Mouse (Mus musculus) CH12.LX (cell line): ENCODE measurements around the gene Urgcp. TPM values are rescaled to one million over a fixed set of nuclear protein-coding genes. Genes with fewer than 3 reads are reported as not detected.

ENCODE experiments used
- DNase-seq: peaks from one replicate; pipeline ENCODE4 v3.0.0-alpha.2; 2013; ENCODE audit errors: extremely low read depth
- H3K27ac ChIP-seq: 2 replicates; pipeline ENCODE4 v1.5.1; 2012; ENCODE audit warnings: low read depth, mild to moderate bottlenecking, control low read depth, moderate library complexity; ENCODE audit not compliant: insufficient read depth
- H3K27me3 ChIP-seq: replicated peaks from 2 replicates; pipeline ENCODE3; 2012; ENCODE audit warnings: inconsistent platforms
- H3K36me3 ChIP-seq, 2 experiments: replicated peaks in 1 of 2; 2 replicates each; pipeline versions ENCODE3 to v1.6.1; 2012; ENCODE audit warnings: inconsistent platforms in 1 of 2, low read length in 1 of 2, mild to moderate bottlenecking in 1 of 2, mixed read lengths in 1 of 2, moderate library complexity in 1 of 2; ENCODE audit not compliant: control insufficient read depth in 1 of 2, insufficient read depth in 1 of 2
- H3K4me1 ChIP-seq, 2 experiments: 2 replicates each; pipeline ENCODE4 v1.6.1; 2012; ENCODE audit warnings: inconsistent platforms in 1 of 2, moderate library complexity in 1 of 2; ENCODE audit not compliant: insufficient read depth in 2 of 2, control insufficient read depth in 1 of 2
- H3K4me2 ChIP-seq: 2 replicates; pipeline ENCODE4 v1.6.1; 2012; ENCODE audit warnings: low read depth, mild to moderate bottlenecking, control low read depth; ENCODE audit not compliant: poor library complexity, insufficient read depth, severe bottlenecking
- H3K4me3 ChIP-seq, 3 experiments: fragments of 150-350 bp in 1 of 3; sonication (generic) in 1 of 3; replicated peaks in 1 of 3; 2 replicates each; pipeline versions ENCODE3 to v1.5.1; 2011 to 2012; ENCODE audit warnings: low read depth in 2 of 3, low read length in 2 of 3, mild to moderate bottlenecking in 2 of 3, moderate library complexity in 2 of 3, control low read depth in 1 of 3, improper control_type of control experiment in 1 of 3, inconsistent platforms in 1 of 3, mixed read lengths in 1 of 3; ENCODE audit not compliant: poor library complexity in 1 of 3
- H3K79me2 ChIP-seq: replicated peaks from 2 replicates; pipeline ENCODE4 v1.6.1; 2012; ENCODE audit warnings: mild to moderate bottlenecking, moderate library complexity; ENCODE audit not compliant: control insufficient read depth, poor library complexity, insufficient read depth, severe bottlenecking; ENCODE audit errors: extremely low read depth
- H3K9ac ChIP-seq: 2 replicates; pipeline ENCODE4 v1.6.1; 2012; ENCODE audit warnings: low read depth, mild to moderate bottlenecking, control low read depth, moderate library complexity; ENCODE audit not compliant: insufficient read depth
- H3K9me3 ChIP-seq: replicated peaks from 2 replicates; pipeline ENCODE3; 2012; ENCODE audit warnings: low read length, inconsistent platforms, mixed read lengths
- BHLHE40 ChIP-seq: IDR thresholded peaks from 2 replicates; pipeline ENCODE4 v1.6.1; 2011; ENCODE audit warnings: mild to moderate bottlenecking, low read depth, low read length, improper control_type of control experiment
- CTCF ChIP-seq, 2 experiments: IDR thresholded peaks in 1 of 2; conservative IDR thresholded peaks in 1 of 2; 2 replicates each; pipeline ENCODE4 v1.5.1; 2011 to 2012; ENCODE audit warnings: low read depth in 2 of 2, low read length in 2 of 2, improper control_type of control experiment in 1 of 2, inconsistent platforms in 1 of 2, mild to moderate bottlenecking in 1 of 2, moderate library complexity in 1 of 2
- E2F4 ChIP-seq: IDR thresholded peaks from 2 replicates; pipeline ENCODE4 v1.6.1; 2011; ENCODE audit warnings: low read depth, low read length, improper control_type of control experiment; ENCODE audit not compliant: insufficient replicate concordance
- ELF1 ChIP-seq: IDR thresholded peaks from 2 replicates; pipeline ENCODE4 v1.6.1; 2014; ENCODE audit warnings: low read depth, mild to moderate bottlenecking, inconsistent platforms, low read length, improper control_type of control experiment
- EP300 ChIP-seq: IDR thresholded peaks from 2 replicates; pipeline ENCODE4 v1.6.1; 2011; ENCODE audit warnings: low read length, improper control_type of control experiment
- ETS1 ChIP-seq: conservative IDR thresholded peaks from 2 replicates; pipeline ENCODE4 v1.6.1; 2012; ENCODE audit warnings: low read depth, mild to moderate bottlenecking, inconsistent platforms, low read length, improper control_type of control experiment, moderate library complexity
- GABPA ChIP-seq: IDR thresholded peaks from 2 replicates; pipeline ENCODE4 v1.6.1; 2012; ENCODE audit warnings: low read depth, low read length, improper control_type of control experiment, inconsistent platforms; ENCODE audit not compliant: insufficient replicate concordance
- IRF4 ChIP-seq: IDR thresholded peaks from 2 replicates; pipeline ENCODE4 v1.6.1; 2014; ENCODE audit warnings: low read depth, mild to moderate bottlenecking, inconsistent platforms, low read length, improper control_type of control experiment
- JUN ChIP-seq: IDR thresholded peaks from 2 replicates; pipeline ENCODE4 v1.6.1; 2011; ENCODE audit warnings: low read depth, mild to moderate bottlenecking, low read length, improper control_type of control experiment, moderate library complexity; ENCODE audit not compliant: insufficient read depth
- JUND ChIP-seq: conservative IDR thresholded peaks from 2 replicates; pipeline ENCODE4 v1.6.1; 2011; ENCODE audit warnings: low read depth, low read length, improper control_type of control experiment
- KAT2A ChIP-seq: IDR thresholded peaks from 2 replicates; pipeline ENCODE4 v1.6.1; 2012; ENCODE audit warnings: low read length, improper control_type of control experiment, inconsistent platforms; ENCODE audit not compliant: insufficient replicate concordance
- MAFK ChIP-seq: IDR thresholded peaks from 2 replicates; pipeline ENCODE4 v1.6.1; 2011; ENCODE audit warnings: low read length, improper control_type of control experiment; ENCODE audit not compliant: insufficient replicate concordance
- MAX ChIP-seq: IDR thresholded peaks from 2 replicates; pipeline ENCODE4 v1.6.1; 2011; ENCODE audit warnings: low read length, improper control_type of control experiment
- PAX5 ChIP-seq: IDR thresholded peaks from 2 replicates; pipeline ENCODE4 v1.6.1; 2012; ENCODE audit warnings: low read length, inconsistent platforms, mixed read lengths
- POLR2A ChIP-seq: IDR thresholded peaks from 2 replicates; pipeline ENCODE4 v1.6.1; 2011; ENCODE audit warnings: low read depth, mild to moderate bottlenecking, improper control_type of control experiment, low read length
- POLR2AphosphoS2 ChIP-seq: IDR thresholded peaks from 2 replicates; pipeline ENCODE4 v1.6.1; 2011; ENCODE audit warnings: low read depth, low read length, improper control_type of control experiment
- RAD21 ChIP-seq: IDR thresholded peaks from 2 replicates; pipeline ENCODE4 v1.6.1; 2011; ENCODE audit warnings: low read depth, mild to moderate bottlenecking, low read length, improper control_type of control experiment, moderate library complexity
- RCOR1 ChIP-seq: conservative IDR thresholded peaks from 2 replicates; pipeline ENCODE4 v1.6.1; 2012; ENCODE audit warnings: low read depth, mild to moderate bottlenecking, inconsistent platforms, low read length, improper control_type of control experiment
- SMC3 ChIP-seq: IDR thresholded peaks from 2 replicates; pipeline ENCODE4 v1.6.1; 2011; ENCODE audit warnings: low read depth, low read length, improper control_type of control experiment
- TCF12 ChIP-seq: IDR thresholded peaks from 2 replicates; pipeline ENCODE4 v1.6.1; 2014; ENCODE audit warnings: low read depth, mild to moderate bottlenecking, inconsistent platforms, low read length, improper control_type of control experiment
- ZC3H11A ChIP-seq: IDR thresholded peaks from 2 replicates; pipeline ENCODE4 v1.6.1; 2012; ENCODE audit warnings: low read depth, mild to moderate bottlenecking, inconsistent platforms, low read length, improper control_type of control experiment
- ZMIZ1 ChIP-seq: IDR thresholded peaks from 2 replicates; pipeline ENCODE4 v1.6.1; 2012; ENCODE audit warnings: low read depth, mild to moderate bottlenecking, inconsistent platforms, low read length, improper control_type of control experiment
- ZNF384 ChIP-seq: IDR thresholded peaks from 2 replicates; pipeline ENCODE4 v1.6.1; 2012; ENCODE audit warnings: low read depth, low read length, improper control_type of control experiment, inconsistent platforms
- dilution Hi-C: fragments of 300-500 bp; cut with MboI; formaldehyde crosslinking; loops from 2 replicates; pipeline ENCODE4 v1.14.3; 2020; ENCODE audit warnings: low sequenced_read_pairs; ENCODE audit not compliant: extremely low pct_unique_long_range_greater_than_20kb, extremely low pct_ligation_motif_present
- in situ Hi-C: fragments of 300-500 bp; cut with MboI; formaldehyde crosslinking; loops from 3 replicates; pipeline ENCODE4 v1.14.3; 2019; ENCODE audit warnings: low sequenced_read_pairs, low pct_ligation_motif_present, low pct_unique_long_range_greater_than_20kb, mixed read lengths
- polyA plus RNA-seq: library from polyadenylated mRNA; unstranded; fragments of >175 nt; gene quantifications from 2 replicates; pipeline ENCODE4 v1.2.1, GENCODE M21; 2012; ENCODE audit warnings: low read depth; ENCODE audit not compliant: insufficient read length
- total RNA-seq, 2 experiments: library from RNA; depleted of rRNA; stranded (reverse); fragments of 300-350 nt in 1 of 2; fragments of >200 nt in 1 of 2; gene quantifications; 2 replicates each; pipeline ENCODE4 v1.2.3; 2012 to 2014

Gene Urgcp
- total and polyA plus RNA-seq, 3 experiments = 11.7 to 13.1 (median 11.7) TPM

- no peak for TF ChIP-seq MAFK
- TF ChIP-seq, all 38 proteins: peak for 0
These were observed 61.4 kb downstream of the Urgcp start (continued) for GRCm38 (mm10) chr11:5700808-5701207.

- Histone ChIP-seq H3K4me1 (peaks cover 0 to 7% of the 10 kb centered on the region in 2 experiments; a peak in 1 of 4 replicates), H3K9me3 (no peaks in the 10 kb centered on the region), H3K4me2 (no peak overlapping the region), H3K27ac (no peak overlapping the region), H3K36me3 (no peaks in the 10 kb centered on the region)
- in situ Hi-C loops (no loop called here), dilution Hi-C loops (no loop called here)
- peak in 1 of 2 experiments; percentile 79; a peak in 2 of 4 replicates for TF ChIP-seq CTCF (conservative IDR thresholded peaks at IDR 0.05 in 1 of 2, IDR thresholded peaks at IDR 0.05 in 1 of 2; ENCODE audit: low read depth in 2 of 2, low read length in 2 of 2)
- TF ChIP-seq IRF4 = peak; percentile 16; the same call in 1 of the 2 replicates
- TF ChIP-seq RAD21 = peak; percentile 82
- TF ChIP-seq ELF1 = 0 out of 2 replicates have a peak, but pooled peaks have one; percentile 10
- TF ChIP-seq SMC3 = peak; percentile 61
- TF ChIP-seq JUND = no peak
- TF ChIP-seq TCF12 = no peak
- TF ChIP-seq RCOR1 = no peak
- TF ChIP-seq, all 38 proteins: peak for 5
- no peak overlapping the region for H3K4me3 ChIP-seq
- H3K27me3 ChIP-seq = no peaks in the 10 kb centered on the region
- no peak for DNase-seq
- no peak overlapping the region for H3K9ac ChIP-seq
- no peaks in the 10 kb centered on the region for H3K79me2 ChIP-seq
These were observed 70.4 kb downstream of the Urgcp start for GRCm38 (mm10) chr11:5691775-5692174.

- dilution Hi-C loops = no loop called here
- no peak overlapping the region for H3K4me2 ChIP-seq
- H3K9ac ChIP-seq = no peak overlapping the region
- TF ChIP-seq POLR2A = no peak
- TF ChIP-seq CTCF (conservative IDR thresholded peaks at IDR 0.05 in 1 of 2, IDR thresholded peaks at IDR 0.05 in 1 of 2; ENCODE audit: low read depth in 2 of 2, low read length in 2 of 2) = peak in 1 of 2 experiments; percentile 29; a peak in 2 of 4 replicates
- peak; percentile 54 for TF ChIP-seq BHLHE40
- peak; percentile 18 for TF ChIP-seq SMC3
- H3K27me3 ChIP-seq = no peaks in the 10 kb centered on the region
- H3K4me1 ChIP-seq = peaks cover 0 to 7% of the 10 kb centered on the region in 2 experiments; a peak in 1 of 4 replicates
- in situ Hi-C loops = no loop called here
- no peak overlapping the region for H3K4me3 ChIP-seq
- no peaks in the 10 kb centered on the region for H3K36me3 ChIP-seq
- H3K79me2 ChIP-seq = no peaks in the 10 kb centered on the region
- H3K9me3 ChIP-seq = no peaks in the 10 kb centered on the region
- DNase-seq = no peak
- no peak overlapping the region for H3K27ac ChIP-seq
These were observed 77.9 kb downstream of the Urgcp start for GRCm38 (mm10) chr11:5684283-5684682.

- in situ Hi-C loops = no loop called here
- no peaks in the 10 kb centered on the region for H3K36me3 ChIP-seq
- no peak overlapping the region for H3K27ac ChIP-seq
- dilution Hi-C loops = no loop called here
- no peak overlapping the region for H3K9ac ChIP-seq
- H3K9me3 ChIP-seq = no peaks in the 10 kb centered on the region
- DNase-seq = no peak
- H3K27me3 ChIP-seq = no peaks in the 10 kb centered on the region
- H3K79me2 ChIP-seq = no peaks in the 10 kb centered on the region
- no peak overlapping the region for H3K4me2 ChIP-seq
- no peak overlapping the region for H3K4me3 ChIP-seq
- no peaks in the 10 kb centered on the region for H3K4me1 ChIP-seq
- no peak for TF ChIP-seq ETS1
- no peak for TF ChIP-seq E2F4
- no peak for TF ChIP-seq POLR2AphosphoS2
- TF ChIP-seq PAX5 = no peak
- no peak for TF ChIP-seq CTCF (conservative IDR thresholded peaks at IDR 0.05 in 1 of 2, IDR thresholded peaks at IDR 0.05 in 1 of 2; ENCODE audit: low read depth in 2 of 2, low read length in 2 of 2)
- TF ChIP-seq MAX = no peak
- no peak for TF ChIP-seq MAFK
- TF ChIP-seq ZC3H11A = no peak
- TF ChIP-seq ZMIZ1 = no peak
- TF ChIP-seq TCF12 = no peak
- no peak for TF ChIP-seq GABPA
- TF ChIP-seq JUN = no peak
- no peak for TF ChIP-seq EP300
- TF ChIP-seq ELF1 = no peak
- no peak for TF ChIP-seq POLR2A
- TF ChIP-seq ZNF384 = no peak
- no peak for TF ChIP-seq RAD21
- TF ChIP-seq KAT2A = no peak
These were observed 79.6 kb downstream of the Urgcp start for GRCm38 (mm10) chr11:5682541-5682940.
